Mouse (Mus musculus): ENCODE data around the gene Olfr332. TPM values are rescaled to one million over a fixed set of nuclear protein-coding genes. Genes with fewer than 3 reads are reported as not detected.

Gene Olfr332
- not detected for total RNA-seq (2023)

GRCm38 (mm10) chr11:58492455-58492854 is at the start of gene Olfr332:
Gene Olfr332 (minus strand): TSS chr11:58492555.

GRCm38 (mm10) chr11:58534736-58535135 is 42.4 kb upstream of the Olfr332 start, which contains the start of gene Olfr330:
Gene Olfr330 (minus strand): TSS chr11:58534836.

GRCm38 (mm10) chr11:58502472-58502871 is 10.1 kb upstream of the Olfr332 start, which contains the start of gene Olfr331:
Gene Olfr331 (minus strand): TSS chr11:58502572.

GRCm38 (mm10) chr11:58462170-58462569 is 30.2 kb downstream of the Olfr332 start, which contains the start of gene Olfr30:
Gene Olfr30 (minus strand): TSS chr11:58462270.

GRCm38 (mm10) chr11:58452759-58453158 is 39.6 kb downstream of the Olfr332 start, which contains the start of gene Lypd9:
Gene Lypd9 (minus strand): TSS chr11:58452923.

Other genes with a start within 250 kb of the Olfr332 start
- not detected for gene 4930438A08Rik, start 217.8 kb downstream of the Olfr332 start, total RNA-seq (2023)
- 10 to 100 TPM; 30.4 to 32.7 TPM for gene Zfp692, start 185.5 kb downstream of the Olfr332 start, total RNA-seq (2023)
- 10 to 100 TPM; 37.8 to 39.5 TPM for gene Zfp672, start 162.2 kb downstream of the Olfr332 start, total RNA-seq (2023)
- 10 to 100 TPM; 29.4 to 38.2 TPM for gene Sh3bp5l, start 161.8 kb downstream of the Olfr332 start, total RNA-seq (2023)
- gene Lypd8, start 113.5 kb downstream of the Olfr332 start, total RNA-seq (2023), result not detected
- not detected for gene 1810065E05Rik, start 71.4 kb downstream of the Olfr332 start, total RNA-seq (2023)
- not detected for gene Gm12253, start 60.0 kb downstream of the Olfr332 start, total RNA-seq (2023)
- gene Lypd9, start 39.6 kb downstream of the Olfr332 start, total RNA-seq (2023), result not detected
- gene Olfr30, start 30.3 kb downstream of the Olfr332 start, total RNA-seq (2023), result not detected
- not detected for gene Olfr331, start 10.0 kb upstream of the Olfr332 start, total RNA-seq (2023)
- gene Olfr330, start 42.3 kb upstream of the Olfr332 start, total RNA-seq (2023), result not detected
- not detected for gene Olfr329-ps, start 53.9 kb upstream of the Olfr332 start, total RNA-seq (2023)
- gene Olfr328, start 63.1 kb upstream of the Olfr332 start, total RNA-seq (2023), result under 1 TPM; 0.20 to 0.53 TPM
- not detected for gene Olfr224, start 78.0 kb upstream of the Olfr332 start, total RNA-seq (2023)
- not detected for gene Olfr325, start 85.2 kb upstream of the Olfr332 start, total RNA-seq (2023)
- gene Olfr324, start 102.6 kb upstream of the Olfr332 start, total RNA-seq (2023), result not detected
- gene 2210407C18Rik, start 123.5 kb upstream of the Olfr332 start, total RNA-seq (2023), result not detected
- not detected for gene Olfr323, start 137.9 kb upstream of the Olfr332 start, total RNA-seq (2023)
- under 1 TPM; 0.32 to 0.33 TPM for gene Trim58, start 147.9 kb upstream of the Olfr332 start, total RNA-seq (2023)
- gene Olfr322, start 166.2 kb upstream of the Olfr332 start, total RNA-seq (2023), result not detected
- not detected for gene Olfr320, start 188.5 kb upstream of the Olfr332 start, total RNA-seq (2023)
- gene Olfr319, start 206.6 kb upstream of the Olfr332 start, total RNA-seq (2023), result not detected
- gene Olfr318, start 231.5 kb upstream of the Olfr332 start, total RNA-seq (2023), result under 1 TPM; 0.50 to 0.64 TPM
- not detected for gene Olfr317, start 246.7 kb upstream of the Olfr332 start, total RNA-seq (2023)

All from T-cell, adult 66 days (primary cell).